Mouse (Mus musculus): ENCODE results near the gene Cers6. TPM values are rescaled to one million over a fixed set of nuclear protein-coding genes. Genes with fewer than 3 reads are reported as not detected.

Gene Cers6
- polyA plus RNA-seq, 1 experiment from 2014 or later: 34.6 TPM

- H3K4me2 ChIP-seq (ENCODE audit: low read depth, low read length, severe bottlenecking): no peak overlapping the region
- H3K36me3 ChIP-seq (ENCODE audit: control insufficient read depth, insufficient read depth, low read length): no peaks in the 10 kb centered on the region
- H3K27me3 ChIP-seq (ENCODE audit: control insufficient read depth, insufficient read depth, low read length): no peaks in the 10 kb centered on the region
- DNase-seq (ENCODE audit: low spot score) (no peak), ATAC-seq (replicated peaks; ENCODE audit: low FRiP score) (no peak)
- no peaks in the 10 kb centered on the region for H3K9me3 ChIP-seq (ENCODE audit: control insufficient read depth, low read length)
- no peak overlapping the region for H3K4me3 ChIP-seq (ENCODE audit: low read depth, low read length)
- H3K27ac ChIP-seq (ENCODE audit: low read depth, low read length): no peak overlapping the region
- WGBS: 67% methylated on average over 15 of the region's 15 CpGs
- H3K9ac ChIP-seq (ENCODE audit: low read length): no peak overlapping the region
- H3K4me1 ChIP-seq (replicated peaks; ENCODE audit: control insufficient read depth, insufficient read depth, low read length): no peaks in the 10 kb centered on the region
Observed at GRCm38 (mm10) chr2:68873653-68874441, 12.6 kb downstream of the Cers6 start.

- ATAC-seq (replicated peaks; ENCODE audit: low FRiP score) (no peak), DNase-seq (ENCODE audit: low spot score) (no peak)
- Histone ChIP-seq H3K36me3 (ENCODE audit: control insufficient read depth, insufficient read depth, low read length) (no peaks in the 10 kb centered on the region), H3K27ac (ENCODE audit: low read depth, low read length) (no peak overlapping the region), H3K9ac (ENCODE audit: low read length) (no peak overlapping the region), H3K4me3 (ENCODE audit: low read depth, low read length) (no peak overlapping the region), H3K4me2 (ENCODE audit: low read depth, low read length, severe bottlenecking) (no peak overlapping the region), H3K4me1 (replicated peaks; ENCODE audit: control insufficient read depth, insufficient read depth, low read length) (no peaks in the 10 kb centered on the region), H3K27me3 (ENCODE audit: control insufficient read depth, insufficient read depth, low read length) (no peaks in the 10 kb centered on the region), H3K9me3 (ENCODE audit: control insufficient read depth, low read length) (no peaks in the 10 kb centered on the region)
- WGBS: 89% methylated on average over 6 of the region's 6 CpGs
Observed at GRCm38 (mm10) chr2:68874575-68874974, 13.3 kb downstream of the Cers6 start.

GRCm38 (mm10) chr2:68879071-68879651, 17.9 kb downstream of the Cers6 start:
- no peak for ATAC-seq (replicated peaks; ENCODE audit: low FRiP score)
- H3K9me3 ChIP-seq (ENCODE audit: control insufficient read depth, low read length): no peaks in the 10 kb centered on the region
- no peaks in the 10 kb centered on the region for H3K4me1 ChIP-seq (replicated peaks; ENCODE audit: control insufficient read depth, insufficient read depth, low read length)
- WGBS: 91% methylated on average over 4 of the region's 4 CpGs
- no peak for DNase-seq (ENCODE audit: low spot score)
- H3K36me3 ChIP-seq (ENCODE audit: control insufficient read depth, insufficient read depth, low read length): no peaks in the 10 kb centered on the region
- no peak overlapping the region for H3K9ac ChIP-seq (ENCODE audit: low read length)
- no peak overlapping the region for H3K4me2 ChIP-seq (ENCODE audit: low read depth, low read length, severe bottlenecking)
- H3K4me3 ChIP-seq (ENCODE audit: low read depth, low read length): no peak overlapping the region
- H3K27ac ChIP-seq (ENCODE audit: low read depth, low read length): no peak overlapping the region
- no peaks in the 10 kb centered on the region for H3K27me3 ChIP-seq (ENCODE audit: control insufficient read depth, insufficient read depth, low read length)

GRCm38 (mm10) chr2:68884573-68884972, 23.3 kb downstream of the Cers6 start:
- Histone ChIP-seq H3K27ac (ENCODE audit: low read depth, low read length) (no peak overlapping the region), H3K27me3 (ENCODE audit: control insufficient read depth, insufficient read depth, low read length) (no peaks in the 10 kb centered on the region), H3K4me3 (ENCODE audit: low read depth, low read length) (no peak overlapping the region), H3K9ac (ENCODE audit: low read length) (no peak overlapping the region), H3K4me1 (replicated peaks; ENCODE audit: control insufficient read depth, insufficient read depth, low read length) (no peaks in the 10 kb centered on the region), H3K4me2 (ENCODE audit: low read depth, low read length, severe bottlenecking) (no peak overlapping the region), H3K36me3 (ENCODE audit: control insufficient read depth, insufficient read depth, low read length) (no peaks in the 10 kb centered on the region), H3K9me3 (ENCODE audit: control insufficient read depth, low read length) (no peaks in the 10 kb centered on the region)
- WGBS: 88% methylated on average over 7 of the region's 7 CpGs
- no peak for ATAC-seq (replicated peaks; ENCODE audit: low FRiP score)
- no peak for DNase-seq (ENCODE audit: low spot score)

- H3K4me1 ChIP-seq (replicated peaks; ENCODE audit: control insufficient read depth, insufficient read depth, low read length): no peaks in the 10 kb centered on the region
- no peak overlapping the region for H3K9ac ChIP-seq (ENCODE audit: low read length)
- no peaks in the 10 kb centered on the region for H3K27me3 ChIP-seq (ENCODE audit: control insufficient read depth, insufficient read depth, low read length)
- DNase-seq (ENCODE audit: low spot score) (no peak), ATAC-seq (replicated peaks; ENCODE audit: low FRiP score) (no peak)
- H3K27ac ChIP-seq (ENCODE audit: low read depth, low read length): no peak overlapping the region
- H3K9me3 ChIP-seq (ENCODE audit: control insufficient read depth, low read length): no peaks in the 10 kb centered on the region
- 94% methylated on average over 2 of the region's 2 CpGs for WGBS
- H3K4me3 ChIP-seq (ENCODE audit: low read depth, low read length): no peak overlapping the region
- H3K4me2 ChIP-seq (ENCODE audit: low read depth, low read length, severe bottlenecking): no peak overlapping the region
- H3K36me3 ChIP-seq (ENCODE audit: control insufficient read depth, insufficient read depth, low read length): no peaks in the 10 kb centered on the region
Observed at GRCm38 (mm10) chr2:68885206-68885605, 24.0 kb downstream of the Cers6 start.

GRCm38 (mm10) chr2:68885766-68886496, 24.7 kb downstream of the Cers6 start:
- Histone ChIP-seq H3K9ac (ENCODE audit: low read length) (no peak overlapping the region), H3K36me3 (ENCODE audit: control insufficient read depth, insufficient read depth, low read length) (no peaks in the 10 kb centered on the region), H3K4me3 (ENCODE audit: low read depth, low read length) (no peak overlapping the region), H3K4me1 (replicated peaks; ENCODE audit: control insufficient read depth, insufficient read depth, low read length) (no peaks in the 10 kb centered on the region), H3K27me3 (ENCODE audit: control insufficient read depth, insufficient read depth, low read length) (no peaks in the 10 kb centered on the region), H3K9me3 (ENCODE audit: control insufficient read depth, low read length) (no peaks in the 10 kb centered on the region), H3K4me2 (ENCODE audit: low read depth, low read length, severe bottlenecking) (no peak overlapping the region), H3K27ac (ENCODE audit: low read depth, low read length) (no peak overlapping the region)
- DNase-seq (ENCODE audit: low spot score) (no peak), ATAC-seq (replicated peaks; ENCODE audit: low FRiP score) (no peak)
- 38% methylated on average over 4 of the region's 4 CpGs for WGBS

GRCm38 (mm10) chr2:68886661-68887060, 25.4 kb downstream of the Cers6 start:
- no peak overlapping the region for H3K4me3 ChIP-seq (ENCODE audit: low read depth, low read length)
- DNase-seq (ENCODE audit: low spot score): no peak
- H3K36me3 ChIP-seq (ENCODE audit: control insufficient read depth, insufficient read depth, low read length): no peaks in the 10 kb centered on the region
- H3K4me1 ChIP-seq (replicated peaks; ENCODE audit: control insufficient read depth, insufficient read depth, low read length): no peaks in the 10 kb centered on the region
- H3K27ac ChIP-seq (ENCODE audit: low read depth, low read length): no peak overlapping the region
- no peak for ATAC-seq (replicated peaks; ENCODE audit: low FRiP score)
- H3K9me3 ChIP-seq (ENCODE audit: control insufficient read depth, low read length): no peaks in the 10 kb centered on the region
- WGBS: 89% methylated on average over 4 of the region's 4 CpGs
- H3K9ac ChIP-seq (ENCODE audit: low read length): no peak overlapping the region
- H3K27me3 ChIP-seq (ENCODE audit: control insufficient read depth, insufficient read depth, low read length): no peaks in the 10 kb centered on the region
- no peak overlapping the region for H3K4me2 ChIP-seq (ENCODE audit: low read depth, low read length, severe bottlenecking)

- no peak overlapping the region for H3K9ac ChIP-seq (ENCODE audit: low read length)
- H3K4me3 ChIP-seq (ENCODE audit: low read depth, low read length): no peak overlapping the region
- ATAC-seq (replicated peaks; ENCODE audit: low FRiP score) (no peak), DNase-seq (ENCODE audit: low spot score) (no peak)
- no peaks in the 10 kb centered on the region for H3K9me3 ChIP-seq (ENCODE audit: control insufficient read depth, low read length)
- H3K27ac ChIP-seq (ENCODE audit: low read depth, low read length): no peak overlapping the region
- no peaks in the 10 kb centered on the region for H3K4me1 ChIP-seq (replicated peaks; ENCODE audit: control insufficient read depth, insufficient read depth, low read length)
- H3K27me3 ChIP-seq (ENCODE audit: control insufficient read depth, insufficient read depth, low read length): no peaks in the 10 kb centered on the region
- WGBS: 80% methylated on average over 3 of the region's 3 CpGs
- H3K36me3 ChIP-seq (ENCODE audit: control insufficient read depth, insufficient read depth, low read length): no peaks in the 10 kb centered on the region
- H3K4me2 ChIP-seq (ENCODE audit: low read depth, low read length, severe bottlenecking): no peak overlapping the region
Observed at GRCm38 (mm10) chr2:68888094-68888705, 27.0 kb downstream of the Cers6 start.

All from forebrain, embryonic 11.5 days (tissue).